Mouse (Mus musculus) heart, embryonic 14.5 days (tissue): Measurements from ENCODE around the gene Hdac11. TPM values are rescaled to one million over a fixed set of nuclear protein-coding genes. Genes with fewer than 3 reads are reported as not detected.

Source experiments
- ATAC-seq: fragments of 200-750 bp; cut with Nextera tagmentation; 2 replicates; pipeline ENCODE4 v1.8.0; 2017; ENCODE audit warnings: low read depth, moderate TSS enrichment; ENCODE audit not compliant: insufficient number of reproducible peaks, insufficient read depth, low FRiP score
- H3K27ac ChIP-seq, 2 experiments: fragments of 200-500 bp in 1 of 2; fragments of 300-500 bp in 1 of 2; sonication (generic) in 1 of 2; replicated peaks in 1 of 2; 2 replicates each; pipeline ENCODE4 v1.5.1; 2012 to 2014; ENCODE audit warnings: low read depth in 2 of 2, low read length in 2 of 2, control low read depth in 1 of 2, mild to moderate bottlenecking in 1 of 2, mixed read lengths in 1 of 2; ENCODE audit not compliant: control insufficient read depth in 1 of 2, insufficient read depth in 1 of 2
- H3K27me3 ChIP-seq: fragments of 300-500 bp; sonication (generic); 2 replicates; pipeline ENCODE4 v1.6.1; 2014; ENCODE audit warnings: mild to moderate bottlenecking, low read length, control low read depth; ENCODE audit not compliant: control insufficient read depth, insufficient read depth
- H3K36me3 ChIP-seq: fragments of 300-500 bp; sonication (generic); 2 replicates; pipeline ENCODE4 v1.6.1; 2014; ENCODE audit warnings: mild to moderate bottlenecking, control low read depth, low read length, mixed read lengths; ENCODE audit not compliant: control insufficient read depth, insufficient read depth
- H3K4me1 ChIP-seq, 2 experiments: fragments of 200-500 bp in 1 of 2; fragments of 300-500 bp in 1 of 2; sonication (generic) in 1 of 2; 2 replicates each; pipeline ENCODE4 v1.6.1; 2012 to 2014; ENCODE audit warnings: low read length in 2 of 2, control low read depth in 1 of 2, mixed read lengths in 1 of 2; ENCODE audit not compliant: control insufficient read depth in 2 of 2, insufficient read depth in 2 of 2
- H3K4me2 ChIP-seq: fragments of 300-500 bp; sonication (generic); 2 replicates; pipeline ENCODE4 v1.6.1; 2014; ENCODE audit warnings: mild to moderate bottlenecking, low read length
- H3K4me3 ChIP-seq, 2 experiments: fragments of 200-500 bp in 1 of 2; fragments of 300-500 bp in 1 of 2; sonication (generic) in 1 of 2; 2 replicates each; pipeline ENCODE4 v1.5.1; 2012 to 2014; ENCODE audit warnings: low read length in 2 of 2, mild to moderate bottlenecking in 2 of 2, control low read depth in 1 of 2, low read depth in 1 of 2, moderate library complexity in 1 of 2; ENCODE audit not compliant: control insufficient read depth in 1 of 2, insufficient read depth in 1 of 2
- H3K9ac ChIP-seq: fragments of 300-500 bp; sonication (generic); 2 replicates; pipeline ENCODE4 v1.6.1; 2014; ENCODE audit warnings: mild to moderate bottlenecking, low read length
- H3K9me3 ChIP-seq: fragments of 300-500 bp; sonication (generic); 2 replicates; pipeline ENCODE4 v1.6.1; 2016; ENCODE audit warnings: low read length, control low read depth; ENCODE audit not compliant: control insufficient read depth
- WGBS: fragments of 180-500 bp; shearing (Covaris S2); extraction: QIAGEN DNeasy Blood & Tissue Kit; methylation state at CpG from one replicate; pipeline ENCODE4 v1.1.7; 2014; 5-methylcytosine and 5-hydroxymethylcytosine counted together
- polyA plus RNA-seq: library from polyadenylated mRNA; unstranded; fragments of >200 nt; fragmentation: Nextera tagmentation; extraction: Ambion mirVana; gene quantifications from 2 replicates; pipeline ENCODE4 v1.2.1, GENCODE M21; 2014

Gene Hdac11
- polyA plus RNA-seq: 11.4 and 12.7 TPM in 2 replicates

GRCm38 (mm10) chr6:91156554-91157236, at the start of gene Hdac11:
Gene Hdac11 (plus strand): TSS chr6:91156665.
- H3K27ac ChIP-seq: peak within 1 kb of the TSS; percentile 42 to 81
- peaks cover 18% of the 10 kb centered on the region for H3K27me3 ChIP-seq
- H3K4me1 ChIP-seq: peaks cover 27 to 57% of the 10 kb centered on the region in 2 experiments
- peak within 1 kb of the TSS; percentile 84 for H3K9ac ChIP-seq
- ATAC-seq: peak; percentile 94
- peak within 1 kb of the TSS; percentile 89 for H3K4me2 ChIP-seq
- no peaks in the 10 kb centered on the region for H3K9me3 ChIP-seq
- H3K36me3 ChIP-seq: no peaks in the 10 kb centered on the region
- WGBS: under 1% methylated on average over 41 of the region's 42 CpGs
- peak within 1 kb of the TSS; percentile 66 to 70 for H3K4me3 ChIP-seq

DNA sequence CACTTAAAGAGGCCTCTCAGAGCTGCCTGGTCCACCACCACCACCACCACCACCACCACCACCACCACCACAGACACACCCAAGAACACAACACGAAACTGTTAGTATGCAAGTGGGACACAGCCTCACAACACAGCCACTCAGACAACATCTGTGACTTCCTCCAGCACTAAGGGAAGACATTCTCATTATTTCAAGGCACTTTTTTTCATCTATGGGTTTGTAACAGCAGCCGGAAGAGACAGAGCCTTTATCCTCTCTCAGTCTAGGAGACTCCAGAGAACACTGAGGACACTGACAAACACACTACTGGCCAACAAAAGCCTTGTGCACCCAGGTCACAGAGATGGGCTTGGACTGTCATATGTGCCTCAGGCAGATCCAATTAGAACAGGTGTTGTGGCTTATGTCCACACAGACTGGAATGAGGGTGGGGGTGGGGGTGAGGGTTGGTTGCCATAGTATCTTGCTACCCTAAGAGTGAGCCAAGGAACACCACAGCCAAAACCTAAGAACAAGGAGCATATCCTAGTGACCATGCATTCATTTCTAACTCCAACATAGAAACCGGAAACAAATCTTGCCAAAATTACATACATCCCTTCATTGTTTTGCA, 48.1 kb upstream of the Hdac11 start:
- H3K4me1 ChIP-seq: peaks cover 4 to 12% of the 10 kb centered on the region in 2 experiments

DNA sequence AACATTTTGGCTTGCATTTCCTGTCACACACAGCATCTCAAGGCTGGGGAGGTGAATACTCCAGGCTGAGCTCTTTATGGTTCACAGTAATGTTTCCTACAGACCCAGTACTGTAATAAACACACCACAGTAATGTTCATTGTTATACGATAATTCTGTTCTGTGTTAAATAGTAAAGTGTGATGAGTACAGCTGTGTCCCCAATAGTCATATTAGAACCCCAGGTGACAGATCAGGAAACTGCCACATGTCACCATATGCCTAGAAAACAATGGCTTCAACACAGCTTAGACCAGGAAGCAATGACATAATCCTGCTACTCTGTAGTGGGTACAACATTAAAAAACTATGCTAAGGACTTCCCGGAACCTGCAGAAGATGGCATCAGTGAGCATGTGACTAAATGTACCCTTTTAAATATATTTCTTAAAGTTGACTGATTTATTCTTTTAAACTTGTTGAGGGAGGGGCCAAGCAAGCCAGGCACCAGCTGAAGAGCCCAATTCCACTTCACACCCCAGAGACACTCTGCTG, 47.5 kb upstream of the Hdac11 start:
- no peak overlapping the region for H3K9ac ChIP-seq
- no peak overlapping the region for H3K4me3 ChIP-seq
- H3K4me2 ChIP-seq: no peak overlapping the region
- 91% methylated on average over 2 of the region's 2 CpGs for WGBS
- no peaks in the 10 kb centered on the region for H3K27me3 ChIP-seq
- no peak for ATAC-seq
- no peaks in the 10 kb centered on the region for H3K36me3 ChIP-seq
- peaks cover 4 to 12% of the 10 kb centered on the region in 2 experiments for H3K4me1 ChIP-seq
- H3K27ac ChIP-seq: no peak overlapping the region
- no peaks in the 10 kb centered on the region for H3K9me3 ChIP-seq

More for the DNA sequence above, 48.1 kb upstream of the Hdac11 start:
- no peak for ATAC-seq
- no peak overlapping the region for H3K4me2 ChIP-seq
- H3K9ac ChIP-seq: no peak overlapping the region
- 85% methylated on average over 3 of the region's 3 CpGs for WGBS
- no peaks in the 10 kb centered on the region for H3K27me3 ChIP-seq
- no peaks in the 10 kb centered on the region for H3K9me3 ChIP-seq
- H3K27ac ChIP-seq: no peak overlapping the region
- H3K4me3 ChIP-seq: no peak overlapping the region
- no peaks in the 10 kb centered on the region for H3K36me3 ChIP-seq

DNA sequence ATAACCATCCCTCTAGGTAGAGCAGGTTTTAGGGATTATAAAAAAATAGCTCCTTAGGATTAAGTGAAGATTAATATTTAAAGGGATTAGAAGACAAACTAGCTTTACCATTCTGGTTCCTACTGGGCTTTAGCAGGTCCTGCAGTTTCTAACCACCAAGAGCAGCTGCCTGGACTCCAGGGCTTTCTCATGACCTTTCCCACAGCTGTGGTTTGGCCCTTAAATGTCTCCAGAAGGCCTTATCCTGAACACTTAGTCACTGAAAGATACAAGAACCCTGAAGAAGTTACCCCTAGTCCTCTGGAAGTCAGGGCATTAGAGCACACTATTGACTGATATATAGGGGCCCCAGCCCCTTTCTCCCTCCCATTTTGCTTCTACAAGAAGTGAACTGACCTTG, 47.0 kb upstream of the Hdac11 start:
- no peak overlapping the region for H3K4me2 ChIP-seq
- H3K36me3 ChIP-seq: no peaks in the 10 kb centered on the region
- peaks cover under 1 to 8% of the 10 kb centered on the region in 2 experiments for H3K4me1 ChIP-seq
- H3K4me3 ChIP-seq: no peak overlapping the region
- H3K27ac ChIP-seq: no peak overlapping the region
- no peaks in the 10 kb centered on the region for H3K9me3 ChIP-seq
- H3K27me3 ChIP-seq: no peaks in the 10 kb centered on the region
- ATAC-seq: no peak
- H3K9ac ChIP-seq: no peak overlapping the region

DNA sequence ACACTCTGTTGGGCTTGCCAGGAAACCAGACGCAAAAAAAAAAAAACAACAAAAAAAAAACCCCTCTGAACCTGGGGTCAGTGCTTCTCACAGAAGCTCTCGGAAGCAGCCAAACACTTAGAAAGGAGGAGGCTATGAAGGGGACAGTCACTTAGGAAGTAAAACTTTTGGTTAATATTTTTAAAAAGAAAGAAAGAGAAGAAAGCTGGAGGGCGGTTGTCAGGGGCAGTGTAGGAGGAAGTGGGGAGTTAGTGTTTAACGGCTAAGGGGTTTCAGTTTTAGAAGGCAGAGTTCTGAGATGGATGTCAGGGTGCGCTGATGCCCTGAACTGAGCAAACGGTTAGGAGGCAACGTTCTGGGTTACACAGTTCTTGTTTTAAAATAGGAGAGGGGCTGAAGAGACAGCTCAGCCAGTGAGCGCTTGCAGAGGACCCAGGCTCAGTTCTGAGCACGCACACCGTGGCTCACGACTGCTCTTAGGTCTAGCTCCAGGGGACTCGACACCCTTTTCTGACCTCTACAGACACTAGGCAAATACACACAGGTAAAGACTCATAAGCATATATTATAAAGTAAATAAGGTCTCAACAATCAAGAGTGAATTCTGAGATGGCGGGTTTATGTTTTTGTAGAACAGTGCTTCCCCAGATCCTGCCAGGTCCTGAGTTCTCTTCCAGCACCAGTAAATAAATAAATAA, 46.0 kb upstream of the Hdac11 start:
- Histone ChIP-seq H3K9ac (no peak overlapping the region), H3K4me2 (no peak overlapping the region), H3K4me1 (no peaks in the 10 kb centered on the region), H3K9me3 (no peaks in the 10 kb centered on the region), H3K36me3 (no peaks in the 10 kb centered on the region), H3K27me3 (no peaks in the 10 kb centered on the region), H3K4me3 (no peak overlapping the region), H3K27ac (no peak overlapping the region)
- 77% methylated on average over 13 of the region's 13 CpGs for WGBS
- no peak for ATAC-seq

DNA sequence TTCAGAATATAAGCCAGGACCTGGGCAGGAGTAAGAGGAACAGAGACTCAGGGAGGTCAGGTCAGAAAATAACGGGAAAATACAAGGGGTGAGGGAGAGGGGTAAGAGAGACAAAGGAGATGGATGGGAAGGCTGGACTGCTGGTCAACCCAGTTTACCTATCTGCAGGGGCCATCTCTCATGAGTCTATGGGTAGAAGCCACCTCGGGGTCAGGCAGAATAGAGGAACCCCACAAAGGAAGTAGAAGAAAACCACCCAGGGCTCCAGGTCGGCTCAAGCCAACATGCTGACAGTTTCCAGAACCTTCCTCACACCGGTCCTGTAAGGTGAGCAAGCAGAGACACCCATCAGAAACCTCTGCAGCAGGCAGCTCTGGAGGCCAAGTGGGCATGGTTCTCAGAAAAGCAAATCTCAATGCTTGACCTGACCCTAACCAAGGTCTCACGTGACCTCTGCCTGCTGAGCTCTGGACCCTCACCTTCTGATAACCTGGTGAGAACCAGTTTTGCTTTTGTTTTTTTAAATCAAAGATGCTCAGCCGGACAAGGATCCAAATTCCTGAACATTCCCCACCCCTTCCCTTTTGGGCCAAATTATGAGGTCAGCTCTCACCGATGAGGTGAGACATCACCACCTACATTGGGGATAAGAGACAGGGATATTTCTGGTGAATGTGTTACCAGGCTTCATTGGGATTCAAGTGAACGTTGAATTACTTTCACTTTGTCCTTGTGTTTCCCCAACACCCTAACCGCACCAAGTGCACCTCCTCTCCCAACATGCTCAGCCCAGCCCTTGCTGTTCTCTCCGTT, 45.1 kb upstream of the Hdac11 start:
- Histone ChIP-seq H3K36me3 (no peaks in the 10 kb centered on the region), H3K4me1 (peaks cover 3 to 4% of the 10 kb centered on the region in 2 experiments; a peak in 1 of 4 replicates), H3K9ac (no peak overlapping the region), H3K4me3 (no peak overlapping the region), H3K27me3 (no peaks in the 10 kb centered on the region), H3K27ac (no peak overlapping the region), H3K9me3 (no peaks in the 10 kb centered on the region), H3K4me2 (no peak overlapping the region)
- WGBS: 77% methylated on average over 10 of the region's 10 CpGs
- ATAC-seq: no peak

- Histone ChIP-seq H3K4me1 (peaks cover 3 to 4% of the 10 kb centered on the region in 2 experiments; a peak in 1 of 4 replicates), H3K27me3 (no peaks in the 10 kb centered on the region), H3K4me2 (no peak overlapping the region), H3K27ac (no peak overlapping the region), H3K36me3 (no peaks in the 10 kb centered on the region), H3K9ac (no peak overlapping the region), H3K4me3 (no peak overlapping the region), H3K9me3 (no peaks in the 10 kb centered on the region)
- ATAC-seq: no peak
- WGBS: 91% methylated on average over 3 of the region's 3 CpGs
Observed at GRCm38 (mm10) chr6:91111954-91112252, 44.6 kb upstream of the Hdac11 start.
